Mouse (Mus musculus) midbrain, postnatal 0 days (tissue): ENCODE data around the gene Rbm33. TPM values are rescaled to one million over a fixed set of nuclear protein-coding genes. Genes with fewer than 3 reads are reported as not detected.

Source experiments
- ATAC-seq: fragments of 200-750 bp; cut with Nextera tagmentation; 2 replicates; pipeline ENCODE4 v1.8.0; 2017; ENCODE audit warnings: moderate number of reproducible peaks, mild to moderate bottlenecking, moderate TSS enrichment, moderate library complexity; ENCODE audit not compliant: low FRiP score
- DNase-seq: peaks from one replicate; pipeline ENCODE4 v3.0.0-alpha.2; 2015; ENCODE audit warnings: low spot score
- H3K27ac ChIP-seq: fragments of 300-500 bp; sonication (generic); 2 replicates; pipeline ENCODE4 v1.5.1; 2014; ENCODE audit warnings: low read depth, mild to moderate bottlenecking, low read length, mixed read lengths
- H3K27me3 ChIP-seq: fragments of 300-500 bp; sonication (generic); 2 replicates; pipeline ENCODE4 v1.6.1; 2014; ENCODE audit warnings: low read length, control low read depth, mixed read lengths; ENCODE audit not compliant: insufficient read depth
- H3K36me3 ChIP-seq: fragments of 300-500 bp; sonication (generic); 2 replicates; pipeline ENCODE4 v1.6.1; 2014; ENCODE audit warnings: low read length, control low read depth, mixed read lengths; ENCODE audit not compliant: insufficient read depth
- H3K4me1 ChIP-seq: fragments of 300-500 bp; sonication (generic); 2 replicates; pipeline ENCODE4 v1.6.1; 2014; ENCODE audit warnings: mild to moderate bottlenecking, control low read depth, antibody characterized with exemption, low read length, mixed read lengths; ENCODE audit not compliant: insufficient read depth
- H3K4me2 ChIP-seq: fragments of 300-500 bp; sonication (generic); 2 replicates; pipeline ENCODE4 v1.6.1; 2014; ENCODE audit warnings: low read depth, mild to moderate bottlenecking, low read length, mixed read lengths; ENCODE audit not compliant: poor library complexity, severe bottlenecking
- H3K4me3 ChIP-seq: fragments of 300-500 bp; sonication (generic); 2 replicates; pipeline ENCODE4 v1.5.1; 2014; ENCODE audit warnings: low read depth, mild to moderate bottlenecking, low read length, moderate library complexity
- H3K9ac ChIP-seq: fragments of 300-500 bp; sonication (generic); replicated peaks from 2 replicates; pipeline ENCODE4 v1.6.1; 2014; ENCODE audit warnings: mild to moderate bottlenecking, low read length, moderate library complexity, mixed read lengths; ENCODE audit not compliant: poor library complexity, severe bottlenecking
- H3K9me3 ChIP-seq: fragments of 300-500 bp; sonication (generic); 2 replicates; pipeline ENCODE4 v1.6.1; 2016; ENCODE audit warnings: low read length, control low read depth
- CTCF ChIP-seq: IDR thresholded peaks from 2 replicates; pipeline ENCODE4 v1.5.1; 2016; ENCODE audit warnings: antibody characterized with exemption, mild to moderate bottlenecking
- WGBS: fragments of 180-500 bp; shearing (Covaris S2); extraction: QIAGEN DNeasy Blood & Tissue Kit; methylation state at CpG from one replicate; pipeline ENCODE4 v1.1.7; 2014; 5-methylcytosine and 5-hydroxymethylcytosine counted together
- polyA plus RNA-seq: library from polyadenylated mRNA; unstranded; fragments of >200 nt; fragmentation: Nextera tagmentation; extraction: Ambion mirVana; gene quantifications from 2 replicates; pipeline ENCODE4 v1.2.1, GENCODE M21; 2015
- total RNA-seq: library from RNA; depleted of rRNA; stranded (reverse); fragments of >200 nt; gene quantifications from 2 replicates; pipeline ENCODE4 v1.2.3, GENCODE M21; 2014

Rbm33 gene
- total and polyA plus RNA-seq, 2 experiments from 2014 or later: 13.8 to 31.6 TPM

GRCm38 (mm10) chr5:28329024-28329806 lies 12.3 kb downstream of the Rbm33 start:
- no peak for ATAC-seq
- no peak overlapping the region for H3K4me3 ChIP-seq
- DNase-seq: peak; percentile 8
- TF ChIP-seq CTCF: peak; percentile 61
- H3K4me1 ChIP-seq: no peaks in the 10 kb centered on the region
- H3K4me2 ChIP-seq: no peak overlapping the region
- no peak overlapping the region for H3K27ac ChIP-seq
- H3K36me3 ChIP-seq: no peaks in the 10 kb centered on the region
- WGBS: 74% methylated on average over 7 of the region's 7 CpGs
- no peaks in the 10 kb centered on the region for H3K27me3 ChIP-seq
- no peak overlapping the region for H3K9ac ChIP-seq
- no peaks in the 10 kb centered on the region for H3K9me3 ChIP-seq

GRCm38 (mm10) chr5:28333731-28334130 lies 16.8 kb downstream of the Rbm33 start:
- no peaks in the 10 kb centered on the region for H3K27me3 ChIP-seq
- no peaks in the 10 kb centered on the region for H3K4me1 ChIP-seq
- DNase-seq: no peak
- no peak overlapping the region for H3K4me2 ChIP-seq
- WGBS: 87% methylated on average over 2 of the region's 2 CpGs
- no peak overlapping the region for H3K9ac ChIP-seq
- peaks cover 9% of the 10 kb centered on the region; the same call in 1 of the 2 replicates for H3K36me3 ChIP-seq
- H3K27ac ChIP-seq: no peak overlapping the region
- TF ChIP-seq CTCF: no peak
- H3K9me3 ChIP-seq: no peaks in the 10 kb centered on the region
- ATAC-seq: no peak
- no peak overlapping the region for H3K4me3 ChIP-seq

GRCm38 (mm10) chr5:28351857-28352513 lies 35.1 kb downstream of the Rbm33 start:
- Histone ChIP-seq H3K9me3 (no peaks in the 10 kb centered on the region), H3K27me3 (no peaks in the 10 kb centered on the region), H3K4me2 (no peak overlapping the region), H3K36me3 (peaks cover 15% of the 10 kb centered on the region), H3K9ac (no peak overlapping the region), H3K27ac (no peak overlapping the region), H3K4me3 (no peak overlapping the region), H3K4me1 (no peaks in the 10 kb centered on the region)
- DNase-seq (no peak), ATAC-seq (no peak)
- no peak for TF ChIP-seq CTCF

DNA sequence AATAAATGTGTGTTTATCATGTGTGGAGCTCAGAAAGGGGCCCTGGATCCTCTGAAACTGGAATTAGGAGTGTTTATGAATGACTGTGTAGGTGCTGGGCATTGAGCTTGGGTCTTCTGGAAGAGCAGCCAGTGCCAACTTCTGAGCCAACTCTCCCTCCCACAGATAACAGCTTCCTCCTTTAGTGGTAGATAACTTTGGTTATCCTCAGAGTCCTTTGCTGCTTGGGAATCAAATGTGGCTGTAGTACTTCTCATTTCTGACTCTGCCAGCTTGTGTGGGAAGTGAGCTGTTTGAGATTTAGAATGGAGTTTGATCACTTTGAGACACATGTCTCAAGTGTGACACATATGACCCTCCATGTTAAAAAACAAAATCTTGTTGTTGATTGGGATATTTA lies 38.7 kb downstream of the Rbm33 start:
- no peak for ATAC-seq
- no peak for TF ChIP-seq CTCF

DNA sequence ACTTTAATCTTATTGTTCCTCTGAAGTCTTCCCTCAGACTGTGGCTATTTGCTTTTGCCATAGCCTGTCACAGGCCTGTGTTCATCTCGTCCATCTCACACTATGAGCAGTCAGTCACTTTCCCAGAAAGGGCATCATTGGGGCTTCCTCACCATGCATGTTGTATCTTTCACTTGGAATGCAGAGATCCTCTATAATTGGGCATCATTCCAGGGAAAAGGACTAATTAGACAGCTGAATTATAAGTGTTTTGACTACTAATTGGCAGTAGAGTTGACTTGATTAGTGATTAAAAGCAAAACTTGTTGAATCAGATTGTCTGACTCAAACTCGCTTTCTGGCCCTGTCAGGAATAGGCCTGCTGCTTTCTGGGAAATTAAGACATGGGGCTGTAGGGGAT lies 43.8 kb downstream of the Rbm33 start:
- Histone ChIP-seq H3K27me3 (no peaks in the 10 kb centered on the region), H3K4me3 (no peak overlapping the region), H3K27ac (no peak overlapping the region), H3K9me3 (no peaks in the 10 kb centered on the region), H3K4me1 (no peaks in the 10 kb centered on the region), H3K4me2 (no peak overlapping the region), H3K9ac (no peak overlapping the region), H3K36me3 (peaks cover 42% of the 10 kb centered on the region)
- TF ChIP-seq CTCF: no peak
- WGBS: 89% methylated on average over 2 of the region's 2 CpGs
- ATAC-seq (no peak), DNase-seq (no peak)

More for the DNA sequence above, 38.7 kb downstream of the Rbm33 start:
- Histone ChIP-seq H3K4me2 (no peak overlapping the region), H3K36me3 (peaks cover 30% of the 10 kb centered on the region), H3K27me3 (no peaks in the 10 kb centered on the region), H3K9me3 (no peaks in the 10 kb centered on the region), H3K27ac (no peak overlapping the region), H3K9ac (no peak overlapping the region), H3K4me3 (no peak overlapping the region), H3K4me1 (no peaks in the 10 kb centered on the region)
- DNase-seq: no peak

- ATAC-seq: no peak
- peak; percentile 68 for DNase-seq
Measured at GRCm38 (mm10) chr5:28368056-28368455, 51.1 kb downstream of the Rbm33 start.

More at GRCm38 (mm10) chr5:28368056-28368455, 51.1 kb downstream of the Rbm33 start:
- Histone ChIP-seq H3K4me2 (no peak overlapping the region), H3K9me3 (no peaks in the 10 kb centered on the region), H3K4me1 (no peaks in the 10 kb centered on the region), H3K36me3 (peaks cover 8% of the 10 kb centered on the region), H3K27me3 (no peaks in the 10 kb centered on the region), H3K4me3 (no peak overlapping the region), H3K27ac (no peak overlapping the region), H3K9ac (no peak overlapping the region)
- no peak for TF ChIP-seq CTCF
- WGBS: 34% methylated on average over 2 of the region's 2 CpGs
